Mouse (Mus musculus) cerebellum, adult 11 months (tissue): ENCODE results near the gene Barhl2.

ENCODE experiments used
- DNase-seq: peaks from one replicate; pipeline ENCODE4 v3.0.0; 2022

Gene Barhl2

DNA sequence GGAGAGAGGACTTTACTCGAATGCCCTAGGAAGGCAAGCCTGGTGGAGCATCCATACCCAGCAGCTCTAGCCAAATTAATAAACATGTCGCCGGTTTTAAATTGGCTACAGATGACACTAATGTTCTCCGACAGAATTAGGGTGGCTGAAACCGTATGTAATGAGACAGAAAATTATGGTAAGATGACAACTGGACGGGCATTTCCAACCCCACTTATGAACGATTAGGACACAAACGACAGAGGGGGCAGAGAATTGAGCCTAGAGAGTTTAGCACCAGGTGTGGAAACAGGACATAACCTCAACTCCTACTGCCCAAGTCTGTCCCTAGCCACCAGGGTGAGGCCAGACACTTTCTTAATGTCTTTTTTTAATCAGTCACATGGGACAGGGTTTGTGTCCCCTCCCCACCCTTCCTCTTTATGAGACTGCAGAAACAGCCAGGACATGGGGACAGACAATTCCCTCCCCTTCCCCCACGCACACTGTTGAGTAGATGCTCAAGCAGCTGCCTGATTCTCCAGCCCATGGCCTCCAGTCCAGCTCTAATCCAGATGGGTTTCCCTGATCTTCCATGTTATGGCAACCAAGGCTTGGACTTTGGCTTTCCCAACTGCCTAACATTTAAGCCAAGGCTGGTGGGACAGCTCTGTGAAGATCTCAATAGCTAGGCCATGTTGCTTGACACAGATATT, 3.4 kb downstream of the Barhl2 start:
- peak; percentile 33 for DNase-seq

DNA sequence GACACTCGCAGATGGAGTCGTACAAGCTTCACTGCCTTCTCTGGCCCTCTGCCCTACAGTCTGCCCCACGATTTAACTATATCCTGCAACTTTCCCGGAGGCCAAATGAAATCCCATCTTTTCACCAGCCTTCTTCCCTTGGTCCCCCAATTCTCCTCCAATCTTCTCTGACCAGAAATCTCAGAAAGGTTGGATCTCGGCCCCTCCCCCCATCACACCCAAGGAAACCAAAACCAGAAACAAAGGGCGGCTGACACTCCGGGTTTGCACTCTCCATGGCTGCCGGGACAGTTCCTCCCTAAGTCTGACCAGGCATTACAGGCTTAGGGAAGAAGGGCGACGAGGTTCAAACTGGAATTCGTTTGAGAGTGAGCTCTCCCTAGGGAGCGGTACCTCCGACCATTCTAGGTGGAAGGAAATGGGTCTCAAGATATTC, 4.1 kb downstream of the Barhl2 start:
- DNase-seq = no peak

DNA sequence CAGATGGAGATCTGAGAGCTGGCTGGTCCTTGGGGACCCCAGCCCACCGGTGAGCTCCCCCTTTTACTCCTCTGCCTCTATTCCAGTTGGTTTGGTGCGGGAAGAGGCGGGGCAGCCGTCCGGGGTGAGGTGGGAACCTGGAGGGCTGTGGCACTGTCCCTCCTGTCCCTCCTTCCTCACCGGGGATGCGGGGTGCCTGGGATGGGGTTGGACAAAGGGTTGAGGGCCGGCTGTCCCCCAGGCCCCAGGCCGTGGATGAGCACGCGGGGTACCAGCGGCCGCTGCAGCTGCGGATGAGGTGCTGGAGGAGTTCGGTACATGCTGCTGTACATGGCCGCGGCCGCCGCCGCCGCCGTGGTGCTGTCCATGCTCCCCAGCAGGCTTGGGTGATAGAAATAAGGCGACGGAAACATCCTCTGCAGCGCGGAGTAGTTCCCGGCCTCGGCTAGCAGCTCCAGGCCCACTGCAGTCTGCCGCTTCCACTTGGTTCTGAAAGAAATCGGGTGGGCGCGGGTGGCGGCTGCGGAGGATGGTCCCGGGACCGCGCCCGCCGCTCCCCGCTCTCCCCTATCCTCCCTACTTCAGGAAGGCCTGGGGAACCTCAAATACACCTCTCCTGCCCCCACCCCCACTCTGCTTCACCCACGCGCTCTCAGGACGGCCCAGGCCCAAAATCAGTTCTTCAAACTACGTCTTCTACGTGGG, 4.6 kb downstream of the Barhl2 start:
- peak; percentile 55 for DNase-seq

DNA sequence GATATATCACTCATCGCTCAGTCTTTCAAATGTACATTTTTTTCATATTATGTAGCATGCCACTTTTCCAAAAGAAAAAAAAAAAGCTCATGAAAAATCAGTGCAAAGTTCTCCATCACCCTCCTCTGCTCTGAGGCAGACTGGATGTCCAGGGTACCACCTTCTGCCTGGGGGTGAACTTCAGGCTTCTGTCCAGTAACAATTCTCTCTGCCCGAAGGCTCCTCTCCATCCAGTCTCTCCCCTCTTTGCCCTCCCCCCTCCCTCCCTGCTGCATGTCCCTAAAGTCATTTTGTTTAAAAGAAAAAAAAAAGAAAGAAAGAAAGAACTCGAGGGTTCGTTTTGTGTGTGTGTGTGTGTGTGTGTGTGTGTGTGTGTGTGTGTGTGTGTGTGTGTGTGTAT, 5.3 kb downstream of the Barhl2 start:
- peak; percentile 22 for DNase-seq

DNA sequence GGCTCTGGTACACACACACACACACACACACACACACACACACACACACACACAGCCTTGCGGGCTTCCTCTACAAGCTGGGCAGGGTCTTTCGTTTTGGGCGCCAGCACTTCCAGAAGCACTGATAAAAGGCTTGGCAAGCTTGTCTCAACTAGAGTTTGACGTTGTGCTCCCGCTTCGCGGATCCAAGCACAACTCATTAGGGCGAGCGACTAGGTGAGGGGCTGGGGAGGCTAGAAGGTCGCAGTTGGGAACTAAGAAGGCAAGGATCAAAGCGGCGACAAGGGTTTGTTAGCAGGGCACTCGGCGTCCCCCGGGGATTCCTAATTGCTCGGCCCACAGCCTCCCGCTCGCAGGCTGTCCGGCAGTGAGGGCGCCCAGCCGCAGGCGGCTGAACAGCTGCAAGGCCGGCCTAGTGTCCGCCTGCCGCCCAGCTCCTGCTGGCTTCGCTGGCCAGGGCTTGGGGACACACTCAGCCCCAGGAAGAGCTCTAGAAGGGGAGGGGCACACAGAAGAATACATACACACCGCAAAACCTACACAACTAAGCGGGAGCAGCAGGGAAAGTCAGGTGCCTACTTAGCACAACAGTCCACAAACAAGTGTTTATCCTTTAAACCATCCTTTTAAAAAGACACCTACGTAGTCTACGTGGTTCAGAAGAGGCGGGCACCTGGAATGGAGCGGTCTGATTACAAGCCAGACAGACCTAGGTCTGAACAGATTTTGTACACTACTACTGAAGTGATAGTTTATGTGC, 6.1 kb downstream of the Barhl2 start:
- no peak for DNase-seq

DNA sequence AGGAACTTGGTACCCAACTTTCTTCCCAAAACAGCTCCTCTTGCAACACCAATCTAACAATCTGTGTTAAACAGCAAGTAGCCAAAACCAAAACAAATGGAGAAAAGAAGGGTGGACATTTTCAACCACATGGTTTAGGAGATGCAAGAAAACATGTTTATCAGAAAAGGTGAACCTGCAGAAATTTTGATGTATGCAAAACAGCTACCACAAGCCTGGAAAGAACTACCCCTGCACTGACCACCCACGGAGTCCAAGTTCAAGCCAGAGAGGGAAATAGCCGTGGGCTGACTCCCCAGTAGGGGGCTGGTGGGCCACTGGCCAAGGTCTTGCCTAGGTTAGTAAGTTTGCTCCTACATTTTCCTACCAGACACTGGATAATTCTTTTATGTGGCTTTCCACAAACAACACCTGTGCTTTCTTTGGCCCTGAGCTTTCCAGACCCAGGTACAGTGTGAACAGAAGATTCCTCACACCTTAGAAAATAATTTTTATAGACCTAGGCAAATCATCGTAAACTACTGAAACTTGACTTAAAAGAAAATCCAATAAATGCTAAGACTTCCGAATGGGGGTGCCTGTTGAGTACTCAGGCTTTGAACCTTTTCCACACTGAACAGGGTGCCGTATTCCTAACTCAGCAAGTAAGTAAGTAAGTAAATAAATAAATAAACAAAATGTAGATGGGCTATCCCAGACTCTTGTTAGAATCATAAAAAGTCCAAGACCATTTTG, 7.4 kb downstream of the Barhl2 start:
- DNase-seq = no peak

DNA sequence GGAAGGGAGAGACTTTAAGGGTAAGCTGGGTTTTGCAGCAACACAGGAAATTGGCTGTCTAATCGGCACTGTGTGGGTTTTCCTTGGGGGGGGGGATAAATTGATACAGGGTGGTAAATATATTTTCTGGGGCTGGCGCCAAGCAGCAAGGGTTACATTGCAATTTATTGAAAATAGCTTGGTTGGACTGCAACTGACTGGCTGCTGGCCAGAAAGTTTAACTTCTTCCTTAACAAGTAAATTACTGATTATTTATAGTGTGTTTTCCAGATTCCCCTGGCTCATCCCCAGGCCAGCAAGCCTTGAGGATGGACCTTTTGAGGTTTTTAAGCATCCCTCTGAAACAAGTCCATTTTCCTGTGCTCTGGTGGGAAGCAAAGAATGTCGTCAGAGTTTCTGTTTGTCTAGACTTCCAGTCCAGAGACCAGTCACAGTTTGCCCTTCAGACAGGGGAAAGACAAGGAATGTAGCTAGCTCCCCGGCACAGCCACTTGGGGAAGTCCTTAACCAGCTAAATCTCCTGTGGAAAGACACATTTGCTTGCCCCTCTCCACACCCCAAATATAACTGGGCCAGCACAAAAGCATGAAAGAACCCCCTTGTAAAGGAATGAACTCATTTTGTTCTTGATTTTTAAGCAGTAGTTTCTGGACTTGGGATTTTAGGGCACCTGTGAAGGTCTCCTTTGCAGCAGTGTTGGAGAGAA, 8.1 kb downstream of the Barhl2 start:
- no peak for DNase-seq

DNA sequence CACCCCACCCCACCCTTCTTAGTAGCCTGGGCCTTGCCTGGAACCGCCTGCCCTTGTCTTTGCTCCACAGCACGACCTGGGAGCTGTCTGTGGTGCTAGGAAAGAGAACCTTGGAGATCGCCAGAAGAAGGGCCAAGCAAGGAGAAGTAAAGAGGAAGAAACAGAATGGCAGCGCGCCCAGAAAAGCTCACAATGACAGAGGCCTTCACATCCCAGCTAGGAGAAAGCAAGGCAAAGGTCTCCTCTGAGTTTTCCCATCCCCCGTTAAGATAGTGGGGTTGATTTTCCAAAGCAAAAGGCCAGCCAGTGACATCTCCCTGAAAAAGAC, 9.2 kb downstream of the Barhl2 start:
- DNase-seq = no peak

DNA sequence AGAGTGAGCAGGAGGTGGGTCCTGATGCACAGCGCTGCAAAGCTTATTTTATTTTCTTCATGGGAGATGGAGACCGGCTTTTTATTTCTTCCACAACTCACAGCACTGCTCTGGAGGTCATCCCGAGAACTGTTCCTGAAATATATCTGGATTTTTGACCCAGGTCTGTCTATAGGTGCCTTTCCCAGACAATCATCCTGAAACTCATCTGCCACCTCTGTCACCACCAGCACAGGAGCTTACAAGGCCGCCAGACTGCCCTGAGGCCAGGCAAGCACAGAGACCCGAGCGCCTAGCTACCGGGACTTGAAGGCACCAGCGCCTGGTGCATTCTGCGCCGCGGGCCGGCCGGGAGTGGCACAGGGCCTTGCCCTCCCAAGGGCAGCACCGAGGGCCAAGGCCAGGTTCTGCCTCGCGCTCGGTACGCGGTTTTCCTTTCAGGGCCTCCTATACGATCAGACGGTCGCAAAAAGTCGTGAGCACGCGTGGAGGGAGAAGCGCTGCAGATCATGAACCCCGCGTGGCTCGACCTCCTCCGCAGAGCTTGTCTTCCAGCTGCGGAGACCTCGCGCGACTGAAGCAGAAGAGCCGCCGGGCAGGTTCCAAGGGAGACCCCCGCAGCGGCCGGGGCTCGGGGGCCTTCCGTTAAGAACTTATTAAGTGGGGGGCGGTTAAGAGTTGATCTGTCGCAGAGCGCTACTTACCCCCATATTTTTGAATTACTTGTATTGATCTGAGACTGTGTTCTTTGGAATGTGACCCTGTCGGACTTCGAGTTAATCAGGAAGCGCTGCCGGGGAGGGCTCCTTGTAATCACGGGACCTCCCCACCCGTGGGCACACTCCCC, 9.8 kb downstream of the Barhl2 start:
- no peak for DNase-seq

DNA sequence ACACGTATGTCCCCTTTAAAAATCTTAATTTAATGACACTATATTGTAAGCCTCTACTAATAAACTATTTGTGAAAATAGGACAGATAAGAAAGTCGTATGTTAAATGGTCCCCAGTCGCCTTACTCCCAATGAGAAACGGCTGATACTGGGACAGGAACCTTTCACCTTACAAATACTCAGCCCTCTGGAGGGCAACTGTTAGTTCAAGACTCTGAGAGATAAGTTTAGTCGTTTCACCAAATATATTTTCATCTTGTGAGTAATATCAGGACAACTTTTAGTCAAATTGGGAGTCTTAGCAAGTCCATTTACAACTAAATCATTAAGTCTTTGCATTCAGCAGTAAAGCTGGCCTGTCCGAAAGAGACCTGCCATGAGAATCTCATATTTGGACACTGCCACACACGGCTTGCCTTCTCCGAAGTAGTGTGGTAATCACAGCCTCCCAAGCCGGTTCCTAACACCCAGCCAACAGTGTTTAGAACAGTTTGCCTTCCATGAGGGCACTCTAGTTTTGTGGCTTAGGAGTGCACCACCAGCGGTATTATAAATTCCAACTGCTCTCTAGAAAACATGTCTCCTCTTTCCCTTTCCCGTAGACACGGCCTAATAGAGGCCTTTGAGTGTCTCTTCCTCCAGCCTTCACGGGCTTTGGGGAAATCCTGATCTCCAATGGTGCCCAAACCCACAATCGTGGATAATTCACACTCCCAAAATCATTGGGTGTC, 10.7 kb downstream of the Barhl2 start:
- no peak for DNase-seq

DNA sequence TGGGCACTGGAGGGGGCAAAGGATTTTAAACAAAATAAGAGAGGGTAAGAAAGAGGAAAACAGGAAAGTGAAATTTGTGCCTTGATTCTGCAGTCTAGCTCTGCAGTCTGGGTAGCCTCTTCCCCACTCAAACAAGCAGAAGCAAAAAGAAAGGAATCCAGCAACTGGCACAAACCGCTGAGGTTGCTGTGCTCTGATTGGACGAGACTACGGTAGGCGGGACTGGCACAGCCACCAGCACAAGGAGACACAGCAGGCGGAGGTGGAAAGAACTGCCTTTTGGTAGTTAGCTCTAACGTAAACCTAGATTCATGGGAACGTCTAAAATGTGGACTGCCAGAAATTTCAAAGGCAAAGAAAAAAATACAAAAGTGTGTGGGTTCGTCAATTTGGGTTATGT, 11.4 kb downstream of the Barhl2 start:
- peak; percentile 78 for DNase-seq

DNA sequence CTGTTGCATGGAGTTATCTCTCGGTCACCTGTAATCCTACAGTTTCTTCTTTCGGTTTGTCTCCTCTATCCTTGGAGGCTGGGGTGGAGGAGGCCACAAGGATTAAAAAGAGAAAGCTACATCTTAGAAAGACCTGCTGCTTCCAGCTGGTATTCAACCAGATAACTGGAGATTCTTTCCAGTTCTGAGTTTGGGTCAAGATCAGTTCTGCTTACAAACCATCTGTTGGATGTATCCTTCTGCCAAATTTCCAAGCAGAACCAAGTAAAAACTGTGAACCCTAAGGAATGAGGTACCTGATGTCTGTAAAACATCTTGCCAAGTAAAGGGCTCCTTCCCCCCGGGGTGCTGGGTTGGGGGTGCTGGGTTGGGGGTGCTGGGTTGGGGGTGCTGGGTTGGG, 12.3 kb downstream of the Barhl2 start:
- DNase-seq = no peak

DNA sequence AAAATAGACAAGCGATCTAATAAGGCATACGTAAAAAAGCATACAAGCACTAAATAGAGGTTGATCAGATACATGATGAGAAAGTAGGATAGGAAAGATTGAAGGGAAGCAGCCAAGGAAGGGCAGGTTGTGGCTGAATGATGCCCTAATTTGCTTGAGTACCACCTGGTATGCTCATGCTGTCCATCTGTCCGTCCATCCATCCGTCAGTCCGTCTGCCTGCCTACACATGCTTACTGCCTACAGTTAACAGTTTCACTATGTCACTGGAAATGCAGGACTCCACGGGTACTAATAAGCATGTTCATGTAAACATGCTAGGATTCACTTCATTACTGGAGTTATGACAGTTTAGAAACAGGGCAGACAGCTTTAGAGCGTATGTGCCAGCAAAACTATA, 19.1 kb downstream of the Barhl2 start:
- DNase-seq = no peak

DNA sequence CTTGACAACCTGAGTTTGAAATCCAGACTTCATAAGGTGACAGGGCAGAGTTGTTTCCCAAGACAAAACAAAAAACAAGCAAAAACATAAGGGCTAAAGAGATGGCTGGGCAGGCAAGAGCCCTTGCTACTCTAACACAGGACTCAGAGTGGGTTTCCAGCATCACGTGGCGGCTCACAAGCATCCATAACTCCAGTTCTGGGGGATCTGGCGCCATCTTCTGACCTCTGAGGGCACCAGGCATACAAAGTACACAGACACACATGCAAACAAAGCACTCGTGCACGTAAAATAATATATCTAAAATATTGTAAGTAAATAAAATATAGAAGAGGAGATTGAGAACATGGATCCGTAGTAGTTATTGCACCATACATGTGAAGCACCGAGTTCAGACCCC, 31.9 kb downstream of the Barhl2 start:
- DNase-seq = no peak

DNA sequence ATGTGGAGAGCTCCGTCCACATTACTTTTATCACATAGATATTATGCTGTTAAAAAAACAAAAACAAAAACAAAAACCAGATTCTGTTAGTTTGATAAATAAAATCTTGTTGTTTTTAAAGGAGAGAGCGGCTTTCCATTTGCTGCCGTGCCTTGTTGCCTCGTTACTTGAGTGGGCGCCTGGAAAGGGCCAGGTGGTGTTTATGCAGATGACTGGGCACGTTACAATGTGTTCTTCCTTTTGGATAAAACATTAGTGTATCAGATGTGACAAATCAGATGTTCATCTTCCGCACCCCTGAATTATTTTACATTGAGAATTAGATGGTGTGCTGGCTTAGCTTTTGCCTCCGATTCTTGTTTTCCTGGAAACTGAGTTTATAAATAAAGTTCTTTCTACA, 37.1 kb downstream of the Barhl2 start:
- DNase-seq = peak; percentile 76

DNA sequence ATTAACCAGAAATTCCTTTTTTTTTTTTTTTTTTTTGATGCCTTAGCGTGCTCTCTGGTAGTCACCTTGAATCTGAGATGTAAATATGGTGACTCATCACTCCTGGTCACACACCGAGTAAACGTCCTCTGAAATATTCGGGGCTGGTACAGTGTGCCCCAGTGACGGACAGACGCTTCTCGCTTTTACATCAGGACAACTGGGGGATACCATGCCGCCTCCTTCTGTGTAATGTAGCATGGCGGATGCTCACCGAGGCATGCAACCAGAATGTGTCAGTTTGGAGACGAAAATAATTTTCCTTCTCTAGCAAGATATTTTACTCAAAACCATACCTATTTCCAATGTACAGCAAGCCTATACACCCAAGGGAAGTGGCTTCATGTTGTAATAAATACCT, 37.6 kb downstream of the Barhl2 start:
- DNase-seq = peak; percentile 61

DNA sequence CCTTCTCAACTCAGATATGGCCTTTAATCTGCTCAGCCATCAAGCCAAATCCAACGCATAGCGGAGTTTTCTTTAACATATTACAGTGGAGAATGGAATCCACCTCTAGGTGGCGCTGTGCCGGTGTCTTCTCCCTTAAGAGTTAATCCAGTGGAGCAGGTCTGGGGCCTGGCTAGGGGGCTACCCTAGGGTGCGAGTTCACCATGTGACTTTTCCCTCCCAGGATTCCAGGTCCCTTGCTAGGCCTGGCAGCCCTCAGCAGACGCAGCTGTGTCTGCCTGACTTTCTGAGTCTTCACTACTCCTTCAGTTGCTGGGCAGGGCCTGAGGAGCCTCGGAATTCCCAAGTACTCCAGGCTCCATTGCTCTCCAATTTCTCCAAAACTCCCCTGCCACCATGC, 40.8 kb downstream of the Barhl2 start:
- peak; percentile 41 for DNase-seq

DNA sequence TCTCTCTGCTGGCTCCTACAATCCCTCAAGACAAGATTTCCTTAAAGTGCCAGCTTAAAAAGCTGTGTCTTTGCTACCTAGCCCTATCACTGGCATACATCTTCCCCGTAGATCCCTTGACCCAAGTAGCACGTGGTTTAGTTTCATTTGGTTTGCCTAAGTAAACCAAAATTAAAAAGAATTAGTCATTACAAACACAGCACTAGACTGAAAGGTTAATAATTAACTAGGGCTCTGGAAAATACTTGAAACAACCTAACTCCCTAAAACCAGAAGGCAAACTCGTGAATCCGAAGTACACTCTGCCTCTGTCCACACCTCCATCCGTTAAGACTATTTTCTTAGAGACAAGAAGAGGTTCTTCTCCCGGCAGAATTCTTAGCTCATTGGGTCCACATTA, 41.4 kb downstream of the Barhl2 start:
- DNase-seq = no peak

DNA sequence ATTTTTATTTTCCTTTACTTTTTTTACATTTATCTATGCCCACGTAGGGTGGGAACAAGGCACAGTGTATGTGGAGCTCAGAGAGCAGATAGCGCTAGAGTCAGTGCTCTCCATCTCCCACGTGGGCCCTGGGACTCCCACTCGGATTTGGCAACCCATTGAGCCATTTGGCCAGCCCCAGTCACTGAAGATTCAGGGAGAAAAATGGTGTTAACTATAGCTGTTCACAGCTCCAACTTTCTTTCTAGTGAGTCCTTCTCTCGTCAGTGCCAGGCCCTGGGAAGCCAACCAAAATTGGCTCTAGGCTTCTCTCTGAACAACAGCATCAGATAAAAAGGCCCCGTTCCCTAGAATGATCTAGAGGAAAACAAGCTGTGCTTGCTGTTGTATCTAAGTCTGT, 42.2 kb downstream of the Barhl2 start:
- no peak for DNase-seq

DNA sequence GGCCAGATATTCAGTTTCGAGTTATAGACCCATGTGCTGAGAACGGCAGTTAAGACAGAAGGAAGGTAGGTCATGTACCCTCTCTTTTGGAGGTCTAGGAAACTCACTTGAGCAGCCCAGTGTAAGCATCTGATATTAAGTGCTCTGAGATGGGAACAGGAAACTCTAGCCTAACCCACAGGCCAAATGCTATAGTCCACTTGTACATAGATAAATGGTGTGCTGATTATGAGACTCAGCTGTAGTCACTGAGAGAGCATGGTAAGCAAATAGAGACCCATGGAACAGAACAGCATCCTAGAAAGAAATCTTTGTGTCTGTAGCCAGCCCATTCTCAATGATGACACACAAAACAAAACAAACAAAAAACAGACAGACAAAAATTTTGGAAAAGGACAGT, 55.2 kb downstream of the Barhl2 start:
- no peak for DNase-seq
